Mouse (Mus musculus) thymus, postnatal 10 days (tissue): ENCODE results near the gene Zfp710.

Experiments
- DNase-seq, 2 experiments: peaks; one replicate each; pipeline ENCODE4 v3.0.0; 2021; ENCODE audit warnings: low spot score in 2 of 2

Gene Zfp710

DNA sequence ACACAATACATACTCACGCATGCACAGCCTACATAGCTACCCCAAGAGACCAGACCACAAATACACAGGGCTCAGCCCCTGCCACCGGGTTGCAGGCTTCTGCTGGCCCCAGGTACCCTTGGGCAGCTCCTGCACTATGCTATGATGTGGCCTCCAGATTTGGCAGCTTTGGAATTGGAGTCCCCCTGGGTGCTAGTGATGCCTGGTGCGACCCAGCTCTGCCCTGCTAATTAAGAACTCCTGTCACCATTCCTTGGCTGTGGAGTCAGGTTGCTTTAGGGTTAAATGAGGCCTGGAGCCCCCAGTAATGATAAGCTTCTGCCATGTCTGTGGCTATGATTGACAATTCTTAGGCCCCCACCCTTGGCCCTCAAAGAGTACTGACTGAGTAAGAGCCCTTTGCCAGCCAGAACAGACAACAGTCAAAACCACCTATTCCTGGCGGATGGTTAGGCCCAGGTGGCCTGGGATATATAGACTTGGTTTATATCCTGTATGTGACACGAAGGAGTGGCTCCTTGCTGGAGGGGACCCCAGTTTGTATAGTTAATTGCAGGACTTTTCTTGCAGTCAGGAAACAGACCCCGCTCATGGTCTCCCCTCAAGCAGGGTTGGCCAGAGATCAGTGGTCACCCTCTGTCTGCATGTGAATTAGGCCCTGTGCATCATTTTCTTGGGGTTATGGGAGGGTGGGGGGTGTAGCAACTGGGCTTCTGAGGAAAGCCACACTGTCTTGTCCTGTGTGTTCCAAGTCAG lies 52.5 kb downstream of the Zfp710 start:
- DNase-seq, result no peak

DNA sequence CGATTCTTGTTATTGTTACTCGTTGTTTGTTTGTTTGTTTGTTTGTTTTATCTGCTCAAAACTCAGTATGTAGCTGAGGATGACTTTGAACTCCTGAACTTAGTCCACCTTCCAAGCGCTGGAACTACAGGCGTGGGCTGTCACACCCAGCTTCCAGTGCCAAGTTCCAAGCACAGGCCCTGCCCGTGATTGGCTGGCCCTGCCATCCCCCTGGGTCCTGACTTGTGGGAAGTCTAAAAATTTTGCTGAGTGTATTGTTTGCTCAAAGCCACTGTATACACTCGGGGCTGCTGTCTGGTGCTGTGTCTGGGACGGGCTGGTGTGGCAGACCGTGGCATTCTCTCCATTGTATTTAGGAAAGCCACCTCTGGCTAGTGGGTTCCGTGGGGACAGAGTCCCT lies 53.2 kb downstream of the Zfp710 start:
- no peak for DNase-seq

DNA sequence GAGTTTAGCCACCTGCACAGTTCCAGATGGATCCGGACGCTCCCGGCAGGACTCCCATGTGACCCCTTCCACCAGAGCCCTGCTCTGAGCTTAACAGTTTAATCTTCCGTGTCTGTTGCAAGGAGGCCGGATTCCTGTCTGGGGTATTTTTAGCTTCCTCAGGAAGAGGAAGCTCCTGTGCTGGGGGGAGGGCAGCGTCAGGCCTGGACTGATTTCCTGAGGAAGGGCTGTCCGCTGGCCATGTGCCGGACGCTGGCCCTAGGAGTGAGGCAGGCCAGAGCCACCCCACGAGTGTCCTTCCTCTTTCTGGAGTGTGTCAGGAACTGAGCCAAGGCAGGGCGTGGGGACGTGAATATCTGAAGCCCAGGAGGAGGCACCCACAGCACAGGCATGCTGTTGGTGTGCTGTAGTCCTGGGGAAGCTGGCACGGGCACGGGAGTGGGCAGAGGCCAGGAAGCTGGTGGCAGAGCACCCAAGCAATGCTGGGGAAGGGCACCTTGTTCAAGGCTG lies 54.2 kb downstream of the Zfp710 start:
- no peak for DNase-seq

DNA sequence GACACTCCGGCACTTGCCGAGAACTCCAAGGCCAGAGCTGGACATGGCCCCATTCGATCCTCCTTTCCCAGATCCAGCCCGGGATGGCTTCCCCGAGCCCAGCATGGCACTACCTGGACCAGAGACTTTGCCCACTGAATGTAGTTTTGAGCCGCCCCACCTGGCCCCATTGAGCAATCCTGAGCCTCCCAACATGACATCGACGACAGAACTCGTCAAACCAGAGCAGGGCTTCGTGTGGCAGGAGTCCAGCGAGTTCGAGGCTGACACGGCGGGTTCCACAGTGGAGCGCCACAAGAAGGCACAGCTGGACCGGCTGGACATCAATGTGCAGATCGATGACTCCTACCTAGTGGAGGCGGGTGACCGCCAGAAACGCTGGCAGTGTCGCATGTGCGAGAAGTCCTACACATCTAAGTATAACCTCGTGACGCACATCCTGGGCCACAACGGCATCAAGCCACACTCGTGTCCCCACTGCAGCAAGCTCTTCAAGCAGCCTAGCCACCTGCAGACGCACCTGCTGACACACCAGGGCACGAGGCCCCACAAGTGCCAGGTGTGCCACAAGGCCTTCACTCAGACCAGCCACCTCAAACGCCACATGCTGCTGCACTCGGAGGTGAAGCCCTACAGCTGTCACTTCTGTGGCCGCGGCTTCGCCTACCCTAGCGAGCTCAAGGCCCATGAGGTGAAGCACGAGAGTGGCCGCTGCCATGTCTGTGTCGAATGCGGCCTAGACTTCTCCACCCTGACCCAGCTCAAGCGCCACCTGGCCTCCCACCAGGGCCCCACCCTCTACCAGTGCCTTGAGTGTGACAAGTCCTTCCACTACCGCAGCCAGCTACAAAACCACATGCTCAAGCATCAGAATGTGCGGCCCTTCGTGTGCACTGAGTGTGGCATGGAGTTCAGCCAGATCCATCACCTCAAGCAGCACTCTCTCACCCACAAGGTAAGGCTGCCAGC lies 57.3 kb downstream of the Zfp710 start:
- peak in 1 of 2 experiments; percentile 22 for DNase-seq

DNA sequence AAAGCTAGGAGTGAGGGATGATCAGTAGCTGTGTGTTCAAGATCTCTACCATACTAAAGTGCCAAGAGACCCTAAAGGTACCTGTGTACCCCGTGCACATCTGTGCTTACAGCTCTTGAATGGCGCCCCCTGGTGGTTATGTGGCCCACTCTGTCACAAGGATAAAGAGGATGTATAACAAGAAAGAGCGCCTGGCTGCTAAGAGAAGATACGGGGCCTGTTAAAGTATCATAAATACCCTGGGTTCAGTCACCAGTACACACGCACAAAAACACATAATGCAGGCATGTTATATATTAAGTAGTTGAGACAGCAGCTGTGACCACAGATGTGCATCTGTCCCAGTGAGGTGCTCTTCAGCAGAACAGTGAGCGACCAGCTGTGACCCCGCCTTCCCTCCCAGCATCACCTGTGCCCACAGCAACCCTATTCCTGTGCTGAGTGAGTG lies 59.9 kb downstream of the Zfp710 start:
- DNase-seq, result peak; percentile 75 to 86

DNA sequence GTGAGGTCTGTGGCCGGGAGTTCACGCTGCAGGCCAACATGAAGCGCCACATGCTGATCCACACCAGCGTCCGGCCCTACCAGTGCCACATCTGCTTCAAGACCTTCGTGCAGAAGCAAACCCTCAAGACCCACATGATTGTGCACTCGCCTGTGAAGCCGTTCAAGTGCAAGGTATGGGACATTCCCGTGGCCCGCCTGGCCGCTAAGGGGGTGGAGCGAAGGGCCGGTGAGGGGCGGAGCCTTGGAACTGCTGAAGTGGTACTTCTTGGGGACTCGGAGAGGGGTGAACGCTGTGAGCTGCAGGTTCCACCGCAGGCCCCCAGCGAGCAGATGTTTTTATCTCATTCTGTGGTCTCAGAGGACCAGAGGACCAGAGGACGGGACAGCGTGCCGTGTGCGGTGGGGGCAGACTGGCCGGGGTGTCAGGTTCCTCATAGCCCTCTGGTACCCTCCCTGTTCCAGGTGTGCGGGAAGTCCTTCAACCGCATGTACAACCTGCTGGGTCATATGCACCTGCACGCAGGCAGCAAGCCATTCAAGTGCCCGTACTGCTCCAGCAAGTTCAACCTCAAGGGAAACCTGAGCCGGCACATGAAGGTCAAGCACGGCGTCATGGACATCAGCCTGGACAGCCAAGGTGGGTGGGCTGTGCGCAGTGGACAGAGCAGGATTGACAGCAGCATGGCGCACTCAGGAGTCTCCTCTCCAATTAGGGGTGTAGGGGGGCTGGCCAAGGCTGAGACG lies 61.5 kb downstream of the Zfp710 start:
- no peak for DNase-seq

DNA sequence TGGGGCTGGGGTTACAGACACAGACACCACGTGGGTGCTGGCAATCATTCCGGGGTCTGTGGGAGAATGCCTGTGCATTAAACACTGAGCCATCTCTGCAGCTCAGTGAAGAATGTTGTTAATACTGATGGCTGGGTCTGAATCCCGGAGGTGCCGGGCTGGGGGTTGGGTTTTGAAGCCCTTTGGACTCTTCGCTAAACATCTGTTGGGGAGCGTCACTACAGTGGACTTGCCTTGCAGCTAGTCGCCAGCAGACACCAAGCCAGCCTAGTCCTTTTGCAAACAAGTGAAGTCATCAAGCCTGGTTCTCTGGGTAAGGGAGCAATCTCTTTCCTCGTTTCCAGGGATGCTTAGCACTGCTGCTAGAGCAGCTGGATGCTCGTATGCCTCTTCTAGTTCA lies 63.6 kb downstream of the Zfp710 start:
- no peak for DNase-seq

DNA sequence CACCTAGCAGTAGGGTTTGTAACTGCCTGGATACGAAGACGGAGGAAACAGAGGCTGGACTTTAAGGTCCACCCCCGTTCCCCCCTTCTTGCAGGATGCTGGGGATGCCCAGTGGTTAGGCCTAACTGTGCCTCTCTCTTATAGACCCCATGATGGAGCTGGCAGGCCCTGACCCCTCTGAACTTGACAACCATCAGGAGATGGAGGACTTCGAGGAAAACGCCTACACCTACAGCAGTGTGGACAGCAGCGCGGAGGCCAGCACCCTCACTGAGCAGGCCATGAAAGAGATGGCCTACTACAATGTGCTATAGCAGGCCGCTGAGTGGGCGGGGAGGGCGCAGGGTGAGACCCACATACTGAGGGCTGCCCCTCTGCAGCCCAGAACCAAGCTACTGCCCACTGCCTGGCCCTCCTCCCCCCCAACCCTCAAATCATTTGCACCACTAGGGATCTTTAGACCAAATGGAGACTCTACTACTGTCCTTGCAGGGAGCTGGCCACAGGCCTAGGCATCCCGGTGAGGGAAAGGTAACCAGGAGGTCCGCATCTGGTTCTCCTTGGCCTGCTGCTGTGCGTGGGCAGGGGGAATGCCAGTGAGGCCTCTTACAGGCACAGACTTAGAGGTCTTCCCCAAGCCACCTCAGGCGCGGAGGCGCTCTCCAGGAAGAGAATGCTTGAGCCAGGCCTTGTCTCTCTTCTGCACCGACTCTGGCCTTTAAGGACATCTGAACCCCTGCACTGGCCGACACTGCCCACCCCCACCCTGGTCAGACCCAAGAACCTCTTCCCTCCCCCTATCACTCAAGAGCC lies 65.8 kb downstream of the Zfp710 start:
- DNase-seq, result peak in 1 of 2 experiments; percentile 31

DNA sequence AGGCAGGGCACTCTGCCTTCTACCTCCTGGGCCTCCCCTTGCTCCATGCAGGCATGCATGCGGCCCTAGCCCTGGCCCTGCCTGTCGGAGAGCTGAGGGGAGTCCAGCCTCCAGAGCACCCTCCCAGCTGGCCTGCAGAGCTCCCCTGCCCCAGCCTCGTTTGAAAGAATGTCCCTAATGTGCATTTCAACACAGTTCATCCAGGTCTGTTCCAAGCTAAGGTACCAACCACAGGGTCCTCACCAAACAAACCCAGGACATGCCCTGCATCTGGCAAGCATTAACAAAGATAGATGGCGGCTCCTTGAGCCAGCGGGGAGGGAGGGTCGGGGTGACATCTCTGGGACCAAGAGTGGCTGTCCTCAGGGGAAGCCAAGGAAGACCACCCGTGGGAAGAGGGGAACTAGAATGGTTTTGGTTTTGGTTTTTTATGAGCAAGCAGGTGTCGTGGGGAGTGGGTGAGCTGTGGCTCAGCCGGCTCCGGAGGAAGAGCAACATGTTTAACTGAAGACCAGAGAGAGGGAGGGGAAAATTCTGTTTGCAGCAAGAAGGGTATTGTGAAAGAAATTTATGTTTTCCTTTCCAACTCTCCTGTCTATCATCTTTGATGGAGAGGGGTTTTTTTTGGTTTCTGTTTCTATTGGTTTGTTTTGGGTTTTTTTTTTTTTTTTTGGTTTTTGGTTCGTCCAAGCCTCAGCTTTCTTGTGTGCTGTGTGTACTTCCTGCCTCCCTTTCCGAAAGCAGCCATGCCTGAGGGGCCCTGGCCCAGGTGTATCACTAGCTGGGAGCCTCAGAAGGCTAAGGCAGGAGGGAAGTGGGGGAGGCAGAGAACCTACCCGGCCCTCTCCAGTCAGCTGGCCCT lies 66.6 kb downstream of the Zfp710 start:
- DNase-seq, result peak; percentile 74 to 84

DNA sequence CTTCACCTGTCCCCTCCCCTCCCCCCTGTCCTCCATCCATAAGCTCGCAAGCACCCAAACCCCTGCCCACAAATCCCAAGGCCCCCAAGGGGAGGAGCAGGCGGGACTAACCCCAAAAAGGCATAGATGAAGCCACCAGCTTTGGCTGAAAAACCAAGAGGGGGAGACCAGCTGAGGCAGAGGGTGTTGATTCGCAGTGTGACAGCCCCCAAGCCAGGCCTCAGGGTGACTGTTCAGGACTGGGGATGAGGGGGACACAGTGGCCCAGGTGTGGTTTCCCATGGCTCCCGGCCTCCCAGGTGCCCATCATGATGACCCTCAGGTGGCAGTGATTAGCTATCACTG lies 67.2 kb downstream of the Zfp710 start:
- DNase-seq, result no peak

DNA sequence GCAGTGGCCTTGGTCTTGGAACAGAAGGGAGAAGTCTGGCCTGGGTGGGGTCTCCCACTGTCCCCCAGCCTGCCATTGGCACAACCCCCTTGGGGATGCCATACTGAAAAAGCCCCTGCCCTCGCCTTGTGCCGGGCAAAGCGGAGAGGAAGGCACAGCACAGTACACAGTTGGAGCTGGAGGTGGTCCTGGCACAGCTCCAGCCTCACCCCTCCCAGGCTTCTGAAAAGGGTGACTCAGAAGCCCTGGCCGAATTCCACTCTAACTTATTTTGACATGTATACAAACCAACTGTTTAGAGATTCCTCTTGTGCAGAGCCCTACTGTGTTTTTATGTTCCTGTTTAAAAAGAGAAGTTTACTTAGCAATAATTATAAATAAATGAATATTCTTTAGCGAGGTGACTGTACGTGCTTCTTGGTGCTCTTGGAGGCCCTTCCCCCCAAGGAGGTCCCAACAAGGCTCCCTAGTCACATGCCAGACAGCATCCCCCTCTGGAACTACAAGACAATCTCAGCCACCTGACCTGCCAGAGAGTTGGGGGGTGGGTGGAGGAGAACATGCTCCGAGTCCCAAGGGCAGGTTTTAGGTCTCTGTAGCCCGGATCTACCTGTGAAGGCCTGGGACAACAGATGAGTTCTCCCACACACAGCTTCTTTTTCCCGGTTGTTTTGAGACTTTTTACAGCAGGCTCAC lies 67.9 kb downstream of the Zfp710 start:
- DNase-seq, result peak in 1 of 2 experiments; percentile 31

DNA sequence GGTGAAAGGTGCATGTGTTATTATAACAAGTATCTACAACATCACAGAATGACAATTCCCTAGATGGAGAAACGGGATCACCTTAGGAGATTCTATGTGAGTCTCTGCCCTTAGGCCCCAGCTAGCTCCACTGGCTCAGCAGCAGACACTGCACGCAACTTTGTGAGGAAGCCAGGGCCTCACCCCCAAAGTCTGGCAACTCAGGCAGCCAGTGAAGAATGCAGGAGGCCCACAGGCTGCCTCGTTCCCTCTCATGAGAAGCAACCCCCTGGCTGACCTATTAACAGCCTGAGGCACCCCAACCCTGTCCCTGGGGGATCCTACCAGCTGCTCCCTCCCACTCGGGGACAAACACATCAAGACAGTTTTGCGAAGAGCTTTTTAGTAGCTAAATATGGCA lies 69.9 kb downstream of the Zfp710 start:
- no peak for DNase-seq

DNA sequence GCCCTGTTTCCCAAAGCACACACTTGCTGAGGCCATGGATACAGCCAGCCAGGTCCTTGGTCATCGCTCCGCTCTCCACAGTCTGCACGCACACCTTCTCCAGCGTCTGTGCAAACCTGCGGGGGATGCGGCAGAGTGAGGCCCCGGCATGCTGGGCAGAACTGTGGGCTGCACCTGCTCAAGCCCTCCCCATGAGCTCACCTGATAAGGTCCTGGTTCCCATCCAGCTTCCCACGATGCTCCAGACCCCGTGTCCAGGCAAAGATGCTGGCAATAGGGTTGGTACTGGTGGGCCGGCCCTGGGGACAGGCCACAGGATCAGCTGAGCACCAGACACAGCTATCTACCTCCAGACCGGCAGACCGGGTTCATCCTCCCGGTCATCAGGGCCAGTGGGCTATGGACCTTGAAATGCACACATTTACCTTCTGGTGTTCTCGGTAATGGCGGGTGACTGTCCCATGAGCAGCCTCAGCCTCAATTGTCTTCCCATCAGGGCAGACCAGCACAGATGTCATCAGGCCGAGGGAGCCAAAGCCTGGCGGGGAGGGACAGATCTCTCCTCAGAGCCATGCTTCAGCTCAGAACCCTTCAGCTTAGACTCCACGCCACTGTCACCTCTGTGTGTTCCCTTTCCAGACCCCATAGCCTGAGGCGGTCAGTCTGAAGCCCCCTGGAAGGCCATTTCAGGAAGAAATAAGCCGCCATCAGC lies 71.1 kb downstream of the Zfp710 start:
- DNase-seq, result no peak

DNA sequence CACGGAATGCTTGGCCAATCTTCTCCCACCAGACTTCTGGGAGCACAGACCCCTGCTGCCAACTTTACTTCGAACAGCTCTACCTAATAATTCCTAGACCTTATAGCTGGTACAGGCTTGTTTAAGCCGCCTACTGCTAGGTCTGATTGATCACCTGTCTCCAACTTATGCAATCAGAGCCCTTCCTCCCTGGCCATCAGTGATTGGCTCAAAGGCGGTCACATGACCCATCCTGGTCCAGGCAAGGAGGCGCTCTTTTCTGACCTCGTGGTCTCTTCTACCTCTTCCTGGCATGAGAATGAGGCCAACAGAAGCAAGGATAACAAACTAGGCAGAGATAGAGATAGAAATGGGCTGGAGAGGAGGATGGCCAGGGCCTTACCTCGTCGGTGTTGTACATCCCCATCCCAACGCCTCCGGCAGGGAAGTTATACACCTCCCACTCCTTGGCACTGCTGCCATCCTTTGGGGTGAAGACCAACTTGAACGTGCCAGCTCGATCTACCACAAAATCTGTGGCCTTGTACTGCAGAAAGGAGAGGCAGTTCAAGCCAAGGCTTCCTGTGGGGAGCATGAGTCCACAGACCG lies 73.9 kb downstream of the Zfp710 start:
- DNase-seq, result no peak

DNA sequence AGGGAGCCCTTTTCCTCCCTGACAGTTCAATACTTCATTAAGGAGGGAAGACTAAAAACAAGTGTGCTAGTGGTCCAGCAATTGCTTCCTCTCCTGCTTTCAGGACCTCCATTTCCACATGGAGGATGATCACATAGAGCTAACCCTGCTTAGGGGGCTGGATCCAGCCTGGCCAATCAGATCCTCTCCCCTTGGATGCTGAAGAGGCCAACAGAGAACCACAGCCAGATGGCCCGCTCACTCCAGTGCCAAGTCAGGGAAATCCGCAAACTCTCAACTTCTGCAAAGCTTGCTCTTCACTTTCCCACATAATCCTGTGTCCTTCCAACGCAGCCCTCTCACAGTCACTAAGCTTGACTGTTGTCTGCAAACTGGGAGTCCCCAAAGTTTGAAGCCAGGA lies 78.7 kb downstream of the Zfp710 start:
- DNase-seq, result no peak

DNA sequence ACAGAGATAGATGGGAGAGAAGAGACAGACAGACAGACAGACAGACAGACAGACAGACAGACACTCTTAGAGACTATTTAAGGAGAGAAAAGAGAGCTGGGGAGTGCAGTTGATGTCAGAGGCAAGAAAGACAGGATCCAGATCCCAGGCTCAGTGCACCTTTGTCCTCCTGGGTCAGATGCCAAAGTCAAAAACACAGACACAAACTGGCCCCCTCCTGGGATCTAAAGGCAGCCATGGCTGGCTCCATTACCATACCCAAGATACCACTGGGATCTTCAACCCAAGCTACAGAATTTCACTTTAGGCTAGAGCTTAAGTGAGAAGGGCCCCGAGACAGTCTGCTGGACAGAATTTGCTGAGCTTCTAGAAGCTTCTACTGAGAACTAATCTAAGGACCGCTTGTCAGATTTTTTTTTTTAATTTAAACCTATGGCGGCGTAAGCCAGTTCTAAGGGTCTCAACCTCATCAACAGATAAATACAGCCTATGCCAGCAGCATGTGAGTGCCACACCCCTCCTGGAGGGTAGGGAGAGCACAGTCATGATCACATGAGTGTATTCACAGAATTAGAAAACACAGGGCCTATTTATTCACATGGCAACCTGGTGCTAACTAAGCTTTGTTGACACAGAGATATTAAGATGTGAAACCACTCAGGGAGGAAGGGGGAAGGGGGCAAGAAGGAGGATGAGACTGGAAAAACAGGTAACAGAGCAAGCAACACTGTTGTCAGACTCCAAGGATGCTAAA lies 81.2 kb downstream of the Zfp710 start:
- DNase-seq, result no peak

DNA sequence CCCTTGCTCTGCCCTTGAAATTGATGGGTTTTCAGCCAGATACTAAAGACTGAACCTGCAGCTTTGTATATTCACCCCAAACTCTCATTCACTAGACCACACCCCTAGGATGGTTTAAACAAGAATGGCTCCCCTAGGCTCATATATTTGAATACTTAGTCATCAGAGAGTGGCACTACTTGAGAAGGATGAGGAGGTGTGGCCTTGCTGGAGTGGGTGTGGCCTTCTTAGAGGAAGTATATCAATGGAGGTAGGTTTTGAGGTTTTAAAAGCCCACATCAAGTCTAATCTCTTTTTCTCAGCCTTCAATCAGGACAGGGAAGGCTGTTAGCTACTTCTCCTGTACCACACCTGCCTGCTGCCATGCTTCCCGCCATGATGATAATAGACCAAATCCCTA lies 81.8 kb downstream of the Zfp710 start:
- DNase-seq, result no peak
